Mouse (Mus musculus): ENCODE data around the gene Gtf2b. TPM values are rescaled to one million over a fixed set of nuclear protein-coding genes. Genes with fewer than 3 reads are reported as not detected.
A peak's percentile ranks its signal among the peaks of the same experiment; 100 is the strongest.

Gtf2b gene
- 126 and 132 TPM in 2 replicates for total RNA-seq (2017)

- ATAC-seq (replicated peaks; ENCODE audit: low read depth, poor library complexity, severe bottlenecking), result peak; percentile 86
Observed at GRCm38 (mm10) chr3:142764995-142765777, at the start of gene Gtf2b. Gene Gtf2b (plus strand): TSS chr3:142765045.

- no peak for ATAC-seq (replicated peaks; ENCODE audit: low read depth, poor library complexity, severe bottlenecking)
Observed at GRCm38 (mm10) chr3:142725481-142725880, 39.4 kb upstream of the Gtf2b start.

- no peak for ATAC-seq (replicated peaks; ENCODE audit: low read depth, poor library complexity, severe bottlenecking)
Observed at GRCm38 (mm10) chr3:142725969-142726672, 38.7 kb upstream of the Gtf2b start.

GRCm38 (mm10) chr3:142734291-142734690 is 30.6 kb upstream of the Gtf2b start:
- no peak for ATAC-seq (replicated peaks; ENCODE audit: low read depth, poor library complexity, severe bottlenecking)

- no peak for ATAC-seq (replicated peaks; ENCODE audit: low read depth, poor library complexity, severe bottlenecking)
Observed at GRCm38 (mm10) chr3:142740896-142741295, 23.9 kb upstream of the Gtf2b start.

- peak; percentile 93 for ATAC-seq (replicated peaks; ENCODE audit: low read depth, poor library complexity, severe bottlenecking)
Observed at GRCm38 (mm10) chr3:142743973-142744898, 20.6 kb upstream of the Gtf2b start.

- no peak for ATAC-seq (replicated peaks; ENCODE audit: low read depth, poor library complexity, severe bottlenecking)
Observed at GRCm38 (mm10) chr3:142745076-142745475, 19.8 kb upstream of the Gtf2b start.

- ATAC-seq (replicated peaks; ENCODE audit: low read depth, poor library complexity, severe bottlenecking), result no peak
Observed at GRCm38 (mm10) chr3:142747673-142748072, 17.2 kb upstream of the Gtf2b start.

GRCm38 (mm10) chr3:142749131-142749530 is 15.7 kb upstream of the Gtf2b start:
- no peak for ATAC-seq (replicated peaks; ENCODE audit: low read depth, poor library complexity, severe bottlenecking)

GRCm38 (mm10) chr3:142755132-142755867 is 9.5 kb upstream of the Gtf2b start:
- ATAC-seq (replicated peaks; ENCODE audit: low read depth, poor library complexity, severe bottlenecking), result no peak

GRCm38 (mm10) chr3:142757841-142758240 is 7.0 kb upstream of the Gtf2b start:
- ATAC-seq (replicated peaks; ENCODE audit: low read depth, poor library complexity, severe bottlenecking), result peak; percentile 72

- no peak for ATAC-seq (replicated peaks; ENCODE audit: low read depth, poor library complexity, severe bottlenecking)
Observed at GRCm38 (mm10) chr3:142758593-142758992, 6.3 kb upstream of the Gtf2b start.

- ATAC-seq (replicated peaks; ENCODE audit: low read depth, poor library complexity, severe bottlenecking), result no peak
Observed at GRCm38 (mm10) chr3:142760356-142760755, 4.5 kb upstream of the Gtf2b start.

- ATAC-seq (replicated peaks; ENCODE audit: low read depth, poor library complexity, severe bottlenecking), result peak; percentile 9
Observed at GRCm38 (mm10) chr3:142765778-142766165, 927 bp downstream of the Gtf2b start.

GRCm38 (mm10) chr3:142768498-142768897 is 3.7 kb downstream of the Gtf2b start:
- no peak for ATAC-seq (replicated peaks; ENCODE audit: low read depth, poor library complexity, severe bottlenecking)

GRCm38 (mm10) chr3:142770518-142770917 is 5.7 kb downstream of the Gtf2b start:
- no peak for ATAC-seq (replicated peaks; ENCODE audit: low read depth, poor library complexity, severe bottlenecking)

GRCm38 (mm10) chr3:142773538-142774191 is 8.8 kb downstream of the Gtf2b start:
- peak; percentile 22; the same call in 1 of the 2 replicates for ATAC-seq (replicated peaks; ENCODE audit: low read depth, poor library complexity, severe bottlenecking)

GRCm38 (mm10) chr3:142777227-142777626 is 12.4 kb downstream of the Gtf2b start:
- ATAC-seq (replicated peaks; ENCODE audit: low read depth, poor library complexity, severe bottlenecking), result no peak

- ATAC-seq (replicated peaks; ENCODE audit: low read depth, poor library complexity, severe bottlenecking), result no peak
Observed at GRCm38 (mm10) chr3:142786423-142787072, 21.7 kb downstream of the Gtf2b start.
